Mouse (Mus musculus) midbrain, embryonic 10.5 days (tissue): Measurements from ENCODE around the gene Mga. TPM values are rescaled to one million over a fixed set of nuclear protein-coding genes. Genes with fewer than 3 reads are reported as not detected.

Experiments used
- DNase-seq: peaks from one replicate; pipeline ENCODE4 v3.0.0-alpha.2; 2017; ENCODE audit warnings: low spot score
- H3K27ac ChIP-seq: fragments of 300-500 bp; sonication (generic); replicated peaks from 2 replicates; pipeline ENCODE4 v1.5.1; 2016; ENCODE audit warnings: mild to moderate bottlenecking
- H3K27me3 ChIP-seq: fragments of 300-500 bp; sonication (generic); 2 replicates; pipeline ENCODE4 v1.6.1; 2016; ENCODE audit warnings: low read depth, mild to moderate bottlenecking; ENCODE audit not compliant: poor library complexity, severe bottlenecking
- H3K36me3 ChIP-seq: fragments of 300-500 bp; sonication (generic); 2 replicates; pipeline ENCODE4 v1.6.1; 2016; ENCODE audit warnings: mild to moderate bottlenecking, moderate library complexity
- H3K4me1 ChIP-seq: fragments of 300-500 bp; sonication (generic); 2 replicates; pipeline ENCODE4 v1.6.1; 2016
- H3K4me3 ChIP-seq: fragments of 300-500 bp; sonication (generic); 2 replicates; pipeline ENCODE4 v1.5.1; 2016; ENCODE audit warnings: mild to moderate bottlenecking, moderate library complexity
- H3K9me3 ChIP-seq: fragments of 300-500 bp; sonication (generic); replicated peaks from 2 replicates; pipeline ENCODE4 v1.6.1; 2016; ENCODE audit warnings: mild to moderate bottlenecking
- WGBS: fragments of 180-500 bp; shearing (Covaris S2); methylation state at CpG from one replicate; pipeline ENCODE4 v1.1.7; 2016; 5-methylcytosine and 5-hydroxymethylcytosine counted together
- polyA plus RNA-seq: library from polyadenylated mRNA; unstranded; fragments of >200 nt; fragmentation: Nextera tagmentation; extraction: Ambion mirVana; gene quantifications from 2 replicates; pipeline ENCODE4 v1.2.1, GENCODE M21; 2016

The Mga gene
- polyA plus RNA-seq, 1 experiment from 2014 or later = 23.5 TPM

DNA sequence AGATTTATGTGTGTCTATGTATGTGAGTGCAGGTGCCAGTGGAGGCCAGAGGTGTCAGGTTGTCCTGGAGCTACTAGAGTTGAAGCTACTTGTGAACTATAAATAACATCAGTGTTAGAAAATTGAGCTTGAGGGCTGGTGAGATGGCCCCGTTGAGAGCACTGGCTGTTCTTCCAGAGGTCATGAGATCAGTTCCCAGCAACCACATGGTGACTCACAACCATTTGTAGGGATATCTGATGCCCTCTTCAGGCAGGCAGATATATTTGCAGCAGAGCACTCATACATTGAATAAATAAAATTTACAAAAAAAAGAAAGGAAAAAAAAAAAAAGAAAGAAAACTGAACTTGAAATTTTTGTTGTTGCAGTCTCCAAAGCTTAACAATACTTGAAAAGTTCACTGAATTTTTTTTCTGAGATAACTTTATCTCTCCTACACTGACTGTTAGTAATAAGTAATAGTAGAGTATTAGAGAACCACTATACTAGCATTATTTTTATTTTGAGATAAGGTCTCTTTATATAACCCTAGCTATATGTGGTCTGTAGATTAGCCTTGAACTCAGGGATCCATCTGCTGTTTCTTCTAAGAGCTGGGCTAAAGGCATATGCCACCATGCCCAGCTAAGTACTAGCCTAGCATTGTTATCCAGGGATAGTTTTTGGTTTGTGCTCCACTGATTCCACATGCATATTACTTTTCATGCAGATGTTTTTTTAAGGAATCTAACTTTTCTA, 20.8 kb downstream of the Mga start:
- H3K4me3 ChIP-seq = no peak overlapping the region
- 79% methylated on average over 1 of the region's 1 CpGs for WGBS
- no peaks in the 10 kb centered on the region for H3K27me3 ChIP-seq
- peaks cover 59% of the 10 kb centered on the region for H3K36me3 ChIP-seq
- no peak overlapping the region for H3K27ac ChIP-seq
- peaks cover 6% of the 10 kb centered on the region; the same call in 1 of the 2 replicates for H3K4me1 ChIP-seq
- DNase-seq = no peak
- no peaks in the 10 kb centered on the region for H3K9me3 ChIP-seq

DNA sequence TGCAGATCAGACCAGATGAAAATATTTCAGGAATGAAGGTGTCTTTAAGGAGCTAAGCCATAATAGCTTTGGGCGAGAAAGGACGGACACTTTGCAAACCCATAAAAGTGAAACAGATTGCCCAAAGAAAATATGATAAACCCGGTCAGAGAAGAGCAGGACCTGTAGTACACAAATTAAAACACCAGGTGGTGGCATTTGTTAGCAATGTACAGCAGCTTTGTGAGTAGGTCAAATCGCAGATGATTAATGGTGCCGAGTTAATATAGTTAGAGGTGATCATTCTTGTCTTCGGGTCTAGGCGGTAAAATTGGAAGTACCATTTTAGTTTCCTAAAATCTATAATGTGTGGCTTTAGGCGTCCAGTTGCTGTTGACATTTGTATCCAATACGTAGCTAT, 73.5 kb downstream of the Mga start:
- Histone ChIP-seq H3K4me1 (peaks cover 17% of the 10 kb centered on the region), H3K36me3 (peaks cover 16% of the 10 kb centered on the region), H3K27ac (no peak overlapping the region), H3K9me3 (no peaks in the 10 kb centered on the region), H3K4me3 (no peak overlapping the region), H3K27me3 (no peaks in the 10 kb centered on the region)
- WGBS = 59% methylated on average over 9 of the region's 9 CpGs
- DNase-seq = no peak

DNA sequence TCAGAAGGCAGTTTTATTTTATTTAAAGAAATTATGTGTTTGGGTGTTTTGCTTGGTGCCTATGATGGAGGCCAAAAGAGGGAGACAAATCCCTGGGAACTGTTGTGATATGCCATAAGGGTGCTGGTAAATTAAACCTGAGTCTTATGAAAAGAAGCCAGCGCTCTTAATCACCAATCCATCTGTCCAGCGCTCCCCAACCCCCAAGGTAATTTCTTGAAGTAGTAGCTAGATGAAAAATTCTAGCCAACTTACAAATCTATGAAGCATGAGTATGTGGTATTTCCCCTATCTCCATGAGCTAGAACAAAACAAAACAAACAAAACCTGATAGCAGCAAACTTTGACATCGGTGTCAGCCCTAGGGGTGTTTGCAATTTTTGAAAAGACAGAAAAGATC, 74.3 kb downstream of the Mga start:
- Histone ChIP-seq H3K27me3 (no peaks in the 10 kb centered on the region), H3K27ac (no peak overlapping the region), H3K36me3 (peaks cover 11% of the 10 kb centered on the region), H3K9me3 (no peaks in the 10 kb centered on the region), H3K4me3 (no peak overlapping the region), H3K4me1 (peaks cover 17% of the 10 kb centered on the region)
- 84% methylated on average over 3 of the region's 3 CpGs for WGBS
- DNase-seq = no peak

DNA sequence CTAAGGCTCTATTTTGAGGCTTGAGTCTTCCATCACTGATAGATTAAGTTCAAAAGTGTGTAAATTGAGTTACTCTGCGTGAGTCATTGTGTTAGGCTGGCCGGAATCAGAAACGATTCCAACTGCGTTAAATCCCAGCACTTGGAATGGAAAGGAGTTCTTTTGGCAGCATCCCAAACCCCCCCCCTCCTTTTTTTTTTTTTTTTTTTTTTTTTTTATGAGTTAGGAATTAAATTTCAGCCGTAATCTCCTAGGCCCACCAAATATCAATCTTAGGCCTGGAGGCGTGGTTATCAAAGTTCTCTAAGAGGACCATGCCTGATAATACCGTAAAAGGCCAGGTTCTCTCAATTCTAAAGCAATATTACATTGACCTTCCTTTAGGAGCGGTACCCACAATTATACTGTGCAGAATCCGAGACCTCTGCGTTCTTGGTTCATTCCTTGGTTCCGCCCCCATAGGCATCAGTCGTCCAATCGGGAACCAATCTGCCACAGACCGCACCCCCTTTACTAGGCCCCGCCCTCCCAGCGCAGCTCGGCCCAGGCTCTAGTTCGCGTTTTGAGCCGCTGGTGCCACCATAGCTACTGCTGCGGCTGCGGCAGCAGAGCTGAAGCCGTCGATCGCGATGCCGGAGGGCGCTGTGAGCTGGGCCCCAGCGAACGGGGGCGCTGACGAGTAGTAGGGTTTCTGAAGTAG, 75.0 kb downstream of the Mga start:
- Histone ChIP-seq H3K9me3 (no peaks in the 10 kb centered on the region), H3K4me3 (peak overlapping the region; percentile 81), H3K4me1 (peaks cover 17% of the 10 kb centered on the region), H3K27ac (peak overlapping the region; percentile 89), H3K27me3 (no peaks in the 10 kb centered on the region), H3K36me3 (peaks cover 5% of the 10 kb centered on the region)
- peak; percentile 97 for DNase-seq
- 3% methylated on average over 32 of the region's 32 CpGs for WGBS

- no peak for DNase-seq
- peak within 1 kb of the TSS; percentile 81 for H3K4me3 ChIP-seq
- H3K27ac ChIP-seq = peak within 1 kb of the TSS; percentile 89
- under 1% methylated on average over 19 of the region's 19 CpGs for WGBS
- H3K4me1 ChIP-seq = peaks cover 21% of the 10 kb centered on the region
- no peaks in the 10 kb centered on the region for H3K27me3 ChIP-seq
- H3K36me3 ChIP-seq = peaks cover 5% of the 10 kb centered on the region
- H3K9me3 ChIP-seq = no peaks in the 10 kb centered on the region
These were observed 75.5 kb downstream of the Mga start, which contains the start of gene Mapkbp1 for GRCm38 (mm10) chr2:119972537-119972879. Gene Mapkbp1, plus strand, starts transcription at chr2:119972699.

- Histone ChIP-seq H3K27ac (no peak overlapping the region), H3K27me3 (no peaks in the 10 kb centered on the region), H3K9me3 (no peaks in the 10 kb centered on the region), H3K36me3 (peaks cover 10% of the 10 kb centered on the region), H3K4me3 (no peak overlapping the region), H3K4me1 (peaks cover 22% of the 10 kb centered on the region)
- WGBS = 90% methylated on average over 7 of the region's 7 CpGs
- no peak for DNase-seq
These were observed 83.4 kb downstream of the Mga start for GRCm38 (mm10) chr2:119980343-119980986.

- no peak for DNase-seq
- Histone ChIP-seq H3K9me3 (no peaks in the 10 kb centered on the region), H3K27ac (no peak overlapping the region), H3K4me3 (no peak overlapping the region), H3K27me3 (no peaks in the 10 kb centered on the region), H3K4me1 (peaks cover 30% of the 10 kb centered on the region), H3K36me3 (peaks cover 10% of the 10 kb centered on the region)
- 79% methylated on average over 2 of the region's 2 CpGs for WGBS
These were observed 84.6 kb downstream of the Mga start for GRCm38 (mm10) chr2:119981631-119982030.

- H3K27me3 ChIP-seq = no peaks in the 10 kb centered on the region
- no peak for DNase-seq
- 80% methylated on average over 8 of the region's 8 CpGs for WGBS
- H3K27ac ChIP-seq = no peak overlapping the region
- no peak overlapping the region for H3K4me3 ChIP-seq
- H3K9me3 ChIP-seq = no peaks in the 10 kb centered on the region
- peaks cover 7% of the 10 kb centered on the region for H3K4me1 ChIP-seq
- peaks cover 10% of the 10 kb centered on the region for H3K36me3 ChIP-seq
These were observed 88.8 kb downstream of the Mga start for GRCm38 (mm10) chr2:119985871-119986270.

DNA sequence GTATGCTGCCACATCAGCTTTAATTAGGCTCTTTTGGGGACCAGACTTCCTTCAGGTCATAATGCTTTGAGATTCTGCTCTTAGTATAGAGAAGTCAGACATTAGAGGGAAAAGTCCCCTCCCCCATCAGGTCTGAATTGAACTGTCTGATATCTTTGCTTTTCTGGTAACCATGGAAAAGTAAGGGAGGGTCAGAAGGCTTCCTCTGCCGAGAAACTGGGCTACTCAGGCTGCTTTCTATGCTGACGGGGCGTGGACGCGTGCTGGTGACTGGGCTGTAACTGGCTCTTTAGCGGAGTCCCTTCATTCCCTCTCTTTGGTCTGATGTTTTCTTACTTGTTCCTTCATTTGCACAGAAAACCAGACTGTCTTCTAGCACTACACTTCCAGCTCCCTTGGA, 89.3 kb downstream of the Mga start:
- H3K36me3 ChIP-seq = peaks cover 10% of the 10 kb centered on the region
- no peaks in the 10 kb centered on the region for H3K9me3 ChIP-seq
- H3K4me3 ChIP-seq = no peak overlapping the region
- no peak overlapping the region for H3K27ac ChIP-seq
- peaks cover 7% of the 10 kb centered on the region for H3K4me1 ChIP-seq
- no peak for DNase-seq
- no peaks in the 10 kb centered on the region for H3K27me3 ChIP-seq
- WGBS = 77% methylated on average over 6 of the region's 6 CpGs

DNA sequence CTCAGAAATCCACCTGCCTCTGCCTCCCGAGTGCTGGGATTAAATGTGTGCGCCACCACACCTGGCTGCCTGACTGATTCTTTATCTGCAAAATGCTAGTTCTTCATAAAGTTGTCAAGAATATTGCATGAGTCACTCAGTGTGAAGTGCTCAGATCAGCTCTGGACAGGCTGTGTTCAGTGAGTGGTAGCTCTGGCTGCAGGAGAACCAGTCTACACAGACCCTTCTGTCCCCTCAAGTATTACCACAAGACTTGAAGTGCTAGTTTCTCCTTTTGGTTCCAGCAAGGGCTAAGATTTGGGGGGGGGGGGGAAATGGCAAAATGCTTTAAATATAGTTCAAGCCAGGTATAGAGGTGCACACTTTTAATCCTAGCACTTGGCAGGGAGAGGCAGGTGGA, 90.4 kb downstream of the Mga start:
- Histone ChIP-seq H3K9me3 (no peaks in the 10 kb centered on the region), H3K27me3 (no peaks in the 10 kb centered on the region), H3K27ac (no peak overlapping the region), H3K4me3 (no peak overlapping the region), H3K36me3 (0 out of 2 replicates have a peak, but pooled peaks cover under 1% of the 10 kb centered on the region), H3K4me1 (peaks cover 7% of the 10 kb centered on the region)
- no peak for DNase-seq
- 97% methylated on average over 2 of the region's 2 CpGs for WGBS

DNA sequence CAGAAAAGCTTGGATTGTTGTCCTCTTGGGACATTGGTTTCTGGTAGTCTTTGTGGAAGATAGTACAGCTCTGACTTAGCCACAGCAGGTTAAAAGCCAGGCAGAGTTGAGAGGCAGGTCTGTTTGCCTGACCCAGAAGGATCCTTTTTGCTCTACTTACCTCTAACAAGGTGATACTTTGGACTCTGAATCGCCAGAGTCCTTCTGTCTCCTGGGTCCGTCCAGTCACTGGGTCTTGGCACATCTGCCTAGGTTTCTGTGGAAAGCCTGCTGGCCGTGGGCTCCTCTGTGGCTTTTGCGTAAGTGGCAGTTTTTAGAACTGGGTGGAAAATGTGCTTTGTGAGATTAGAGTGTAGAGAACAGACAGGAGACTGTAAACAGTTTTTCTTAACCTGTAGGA, 91.9 kb downstream of the Mga start:
- Histone ChIP-seq H3K36me3 (no peaks in the 10 kb centered on the region), H3K9me3 (no peaks in the 10 kb centered on the region), H3K4me1 (peaks cover 7% of the 10 kb centered on the region), H3K27me3 (no peaks in the 10 kb centered on the region), H3K4me3 (no peak overlapping the region), H3K27ac (no peak overlapping the region)
- no peak for DNase-seq
- 95% methylated on average over 4 of the region's 4 CpGs for WGBS

GRCm38 (mm10) chr2:119990881-119991280, 93.9 kb downstream of the Mga start:
- no peak for DNase-seq
- no peak overlapping the region for H3K4me3 ChIP-seq
- no peak overlapping the region for H3K27ac ChIP-seq
- H3K36me3 ChIP-seq = no peaks in the 10 kb centered on the region
- 86% methylated on average over 6 of the region's 6 CpGs for WGBS
- H3K9me3 ChIP-seq = no peaks in the 10 kb centered on the region
- H3K27me3 ChIP-seq = no peaks in the 10 kb centered on the region
- peaks cover 7% of the 10 kb centered on the region for H3K4me1 ChIP-seq

GRCm38 (mm10) chr2:119992349-119992748, 95.3 kb downstream of the Mga start:
- no peaks in the 10 kb centered on the region for H3K9me3 ChIP-seq
- WGBS = 88% methylated on average over 2 of the region's 2 CpGs
- H3K4me3 ChIP-seq = no peak overlapping the region
- no peak overlapping the region for H3K27ac ChIP-seq
- no peaks in the 10 kb centered on the region for H3K36me3 ChIP-seq
- no peak for DNase-seq
- H3K27me3 ChIP-seq = no peaks in the 10 kb centered on the region
- 0 out of 2 replicates have a peak, but pooled peaks cover under 1% of the 10 kb centered on the region for H3K4me1 ChIP-seq
